Mouse (Mus musculus): Measurements from ENCODE around the gene Nmnat3. TPM values are rescaled to one million over a fixed set of nuclear protein-coding genes. Genes with fewer than 3 reads are reported as not detected.

Gene Nmnat3
- polyA plus RNA-seq, 1 experiment, result 7.1 TPM

GRCm38 (mm10) chr9:98307011-98307410 lies 19.8 kb downstream of the Nmnat3 start:
- Histone ChIP-seq H3K27ac (ENCODE audit: insufficient read depth, low read length) (no peak overlapping the region), H3K4me1 (ENCODE audit: control insufficient read depth, insufficient read depth, insufficient read length) (no peaks in the 10 kb centered on the region), H3K4me3 (ENCODE audit: extremely low read depth, insufficient read depth, insufficient read length) (no peak overlapping the region), H3K36me3 (ENCODE audit: control insufficient read depth, insufficient read depth, low read length) (no peaks in the 10 kb centered on the region), H3K27me3 (ENCODE audit: control insufficient read depth, insufficient read depth, low read length) (no peaks in the 10 kb centered on the region)
- DNase-seq (ENCODE audit: low read depth in 1 of 2, low spot score in 2 of 2), result no peak
- 92% methylated on average over 6 of the region's 6 CpGs for WGBS
- TF ChIP-seq POLR2A (IDR thresholded peaks at IDR 0.05; ENCODE audit: low read depth, low read length) (no peak), CTCF (IDR thresholded peaks at IDR 0.05; ENCODE audit: extremely low read depth, insufficient read depth, insufficient read length, insufficient replicate concordance) (no peak)

- H3K4me3 ChIP-seq (ENCODE audit: extremely low read depth, insufficient read depth, insufficient read length), result no peak overlapping the region
- no peak overlapping the region for H3K27ac ChIP-seq (ENCODE audit: insufficient read depth, low read length)
- H3K27me3 ChIP-seq (ENCODE audit: control insufficient read depth, insufficient read depth, low read length), result no peaks in the 10 kb centered on the region
- no peak for TF ChIP-seq CTCF (IDR thresholded peaks at IDR 0.05; ENCODE audit: extremely low read depth, insufficient read depth, insufficient read length, insufficient replicate concordance)
- H3K4me1 ChIP-seq (ENCODE audit: control insufficient read depth, insufficient read depth, insufficient read length), result no peaks in the 10 kb centered on the region
- DNase-seq (ENCODE audit: low read depth in 1 of 2, low spot score in 2 of 2), result no peak
- H3K36me3 ChIP-seq (ENCODE audit: control insufficient read depth, insufficient read depth, low read length), result no peaks in the 10 kb centered on the region
- 96% methylated on average over 12 of the region's 12 CpGs for WGBS
Measured at GRCm38 (mm10) chr9:98311316-98311965, 24.2 kb downstream of the Nmnat3 start.

- no peak for TF ChIP-seq POLR2A (IDR thresholded peaks at IDR 0.05; ENCODE audit: low read depth, low read length)
- TF ChIP-seq CTCF (IDR thresholded peaks at IDR 0.05; ENCODE audit: extremely low read depth, insufficient read depth, insufficient read length, insufficient replicate concordance), result no peak
- DNase-seq (ENCODE audit: low read depth in 1 of 2, low spot score in 2 of 2), result no peak
- Histone ChIP-seq H3K4me1 (ENCODE audit: control insufficient read depth, insufficient read depth, insufficient read length) (no peaks in the 10 kb centered on the region), H3K36me3 (ENCODE audit: control insufficient read depth, insufficient read depth, low read length) (no peaks in the 10 kb centered on the region), H3K27ac (ENCODE audit: insufficient read depth, low read length) (no peak overlapping the region), H3K4me3 (ENCODE audit: extremely low read depth, insufficient read depth, insufficient read length) (no peak overlapping the region), H3K27me3 (ENCODE audit: control insufficient read depth, insufficient read depth, low read length) (no peaks in the 10 kb centered on the region)
- 92% methylated on average over 6 of the region's 6 CpGs for WGBS
Measured at GRCm38 (mm10) chr9:98312622-98313374, 25.6 kb downstream of the Nmnat3 start.

GRCm38 (mm10) chr9:98313587-98313986 lies 26.4 kb downstream of the Nmnat3 start:
- no peak for DNase-seq (ENCODE audit: low read depth in 1 of 2, low spot score in 2 of 2)
- no peaks in the 10 kb centered on the region for H3K4me1 ChIP-seq (ENCODE audit: control insufficient read depth, insufficient read depth, insufficient read length)

GRCm38 (mm10) chr9:98314059-98314650 lies 26.9 kb downstream of the Nmnat3 start:
- H3K27ac ChIP-seq (ENCODE audit: insufficient read depth, low read length), result no peak overlapping the region
- H3K4me3 ChIP-seq (ENCODE audit: extremely low read depth, insufficient read depth, insufficient read length), result no peak overlapping the region
- no peak for DNase-seq (ENCODE audit: low read depth in 1 of 2, low spot score in 2 of 2)
- no peaks in the 10 kb centered on the region for H3K36me3 ChIP-seq (ENCODE audit: control insufficient read depth, insufficient read depth, low read length)
- WGBS, result 89% methylated on average over 7 of the region's 7 CpGs
- no peak for TF ChIP-seq POLR2A (IDR thresholded peaks at IDR 0.05; ENCODE audit: low read depth, low read length)
- no peak for TF ChIP-seq CTCF (IDR thresholded peaks at IDR 0.05; ENCODE audit: extremely low read depth, insufficient read depth, insufficient read length, insufficient replicate concordance)
- H3K4me1 ChIP-seq (ENCODE audit: control insufficient read depth, insufficient read depth, insufficient read length), result no peaks in the 10 kb centered on the region
- H3K27me3 ChIP-seq (ENCODE audit: control insufficient read depth, insufficient read depth, low read length), result no peaks in the 10 kb centered on the region

More at GRCm38 (mm10) chr9:98313587-98313986, 26.4 kb downstream of the Nmnat3 start:
- no peaks in the 10 kb centered on the region for H3K27me3 ChIP-seq (ENCODE audit: control insufficient read depth, insufficient read depth, low read length)
- TF ChIP-seq CTCF (IDR thresholded peaks at IDR 0.05; ENCODE audit: extremely low read depth, insufficient read depth, insufficient read length, insufficient replicate concordance) (no peak), POLR2A (IDR thresholded peaks at IDR 0.05; ENCODE audit: low read depth, low read length) (no peak)
- 90% methylated on average over 6 of the region's 6 CpGs for WGBS
- no peak overlapping the region for H3K4me3 ChIP-seq (ENCODE audit: extremely low read depth, insufficient read depth, insufficient read length)
- no peaks in the 10 kb centered on the region for H3K36me3 ChIP-seq (ENCODE audit: control insufficient read depth, insufficient read depth, low read length)
- H3K27ac ChIP-seq (ENCODE audit: insufficient read depth, low read length), result no peak overlapping the region

- WGBS, result 82% methylated on average over 4 of the region's 4 CpGs
- Histone ChIP-seq H3K4me3 (ENCODE audit: extremely low read depth, insufficient read depth, insufficient read length) (no peak overlapping the region), H3K27ac (ENCODE audit: insufficient read depth, low read length) (no peak overlapping the region), H3K4me1 (ENCODE audit: control insufficient read depth, insufficient read depth, insufficient read length) (no peaks in the 10 kb centered on the region), H3K36me3 (ENCODE audit: control insufficient read depth, insufficient read depth, low read length) (no peaks in the 10 kb centered on the region), H3K27me3 (ENCODE audit: control insufficient read depth, insufficient read depth, low read length) (no peaks in the 10 kb centered on the region)
- DNase-seq (ENCODE audit: low read depth in 1 of 2, low spot score in 2 of 2), result no peak
- no peak for TF ChIP-seq CTCF (IDR thresholded peaks at IDR 0.05; ENCODE audit: extremely low read depth, insufficient read depth, insufficient read length, insufficient replicate concordance)
- no peak for TF ChIP-seq POLR2A (IDR thresholded peaks at IDR 0.05; ENCODE audit: low read depth, low read length)
Measured at GRCm38 (mm10) chr9:98317897-98318296, 30.7 kb downstream of the Nmnat3 start.

All from spleen, adult 2 months (tissue).